Mouse (Mus musculus) T-helper 1 cell (primary cell): Measurements from ENCODE around the gene Hadhb.

Experiments
- in situ Hi-C: fragments of 300-600 bp; cut with MboI, MseI; formaldehyde crosslinking; loops from one replicate; pipeline ENCODE4 v1.15.1; 2025; ENCODE audit warnings: high pct_unique_total_duplicates

The Hadhb gene

DNA sequence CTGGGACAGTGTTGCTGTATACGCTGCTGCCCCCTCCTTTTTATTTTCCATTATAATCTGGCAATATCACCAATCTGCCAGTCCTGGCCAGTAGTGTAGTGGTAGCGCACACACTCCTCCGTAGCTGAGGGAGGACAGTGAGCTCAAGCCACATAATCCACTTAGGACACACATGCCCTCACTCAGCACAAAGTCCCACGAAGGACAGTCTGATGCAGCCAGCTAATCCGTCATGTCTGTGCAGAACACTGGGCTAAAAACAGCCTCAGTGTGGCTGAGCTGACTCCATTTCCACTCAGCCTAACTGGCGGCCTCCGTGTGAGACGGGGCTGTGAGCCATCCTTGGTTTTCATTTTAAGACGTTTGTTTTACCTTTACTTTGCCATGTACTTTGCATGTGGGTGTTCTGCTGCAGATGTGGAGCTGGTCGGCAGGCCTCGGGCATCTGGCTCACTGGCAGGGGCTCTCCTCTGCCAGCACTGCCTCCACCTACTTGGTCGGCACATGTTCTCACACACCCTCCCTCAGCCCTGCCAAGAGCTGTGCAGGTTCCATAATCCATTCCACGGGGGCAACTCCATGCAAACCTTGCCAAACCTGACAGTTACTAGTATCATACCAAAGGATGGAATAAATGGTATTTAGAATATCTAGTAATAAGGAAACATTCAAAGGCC lies 27.0 kb upstream of the Hadhb start:
- in situ Hi-C loops: loop anchor here (10.0 kb wide), 1 partner anchor 693 kb away; the partner anchor contains the start of gene Nom1

DNA sequence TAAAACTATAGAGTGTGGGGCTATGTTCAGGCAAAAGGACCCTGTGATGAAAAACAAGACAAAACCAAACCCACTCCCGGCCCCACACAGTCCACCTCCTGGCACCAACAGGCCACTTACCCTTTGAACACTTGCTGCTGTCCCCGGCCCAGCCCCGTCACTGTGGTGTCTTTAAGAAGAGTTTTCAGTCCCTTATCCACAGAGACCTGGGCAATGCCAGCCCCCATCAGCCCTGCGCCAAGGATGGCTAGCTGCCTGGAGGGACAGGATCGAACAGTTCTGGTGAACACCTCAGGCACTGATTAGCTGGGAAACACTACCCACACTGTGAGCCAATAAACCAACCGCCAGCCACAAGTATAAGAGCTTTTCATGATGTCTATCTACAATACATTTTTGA lies 26.4 kb upstream of the Hadhb start:
- in situ Hi-C loops: loop anchor here (10.0 kb wide), 1 partner anchor 694 kb away; the partner anchor contains the start of gene Nom1

DNA sequence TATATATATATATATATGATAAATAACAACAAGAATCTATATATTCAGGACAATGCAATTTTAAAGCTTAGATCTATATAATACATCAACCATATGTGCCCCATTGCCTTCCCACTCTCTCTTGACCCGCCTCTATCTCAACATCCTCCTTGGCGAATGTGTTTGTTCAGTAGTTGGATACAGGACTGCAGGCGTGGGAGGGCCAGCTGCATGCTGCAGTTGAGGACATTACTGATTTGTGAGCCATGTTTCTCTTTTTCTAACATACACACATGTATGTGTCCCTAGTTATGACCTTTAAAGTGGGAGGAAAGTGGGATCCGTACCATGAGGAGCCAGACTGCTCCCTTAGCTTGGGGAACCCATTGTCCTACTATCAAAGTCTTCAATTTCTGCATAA lies 23.8 kb upstream of the Hadhb start:
- in situ Hi-C loops: no loop called here

- in situ Hi-C loops: no loop called here
Observed at GRCm38 (mm10) chr5:30132173-30132572, 22.9 kb upstream of the Hadhb start.

DNA sequence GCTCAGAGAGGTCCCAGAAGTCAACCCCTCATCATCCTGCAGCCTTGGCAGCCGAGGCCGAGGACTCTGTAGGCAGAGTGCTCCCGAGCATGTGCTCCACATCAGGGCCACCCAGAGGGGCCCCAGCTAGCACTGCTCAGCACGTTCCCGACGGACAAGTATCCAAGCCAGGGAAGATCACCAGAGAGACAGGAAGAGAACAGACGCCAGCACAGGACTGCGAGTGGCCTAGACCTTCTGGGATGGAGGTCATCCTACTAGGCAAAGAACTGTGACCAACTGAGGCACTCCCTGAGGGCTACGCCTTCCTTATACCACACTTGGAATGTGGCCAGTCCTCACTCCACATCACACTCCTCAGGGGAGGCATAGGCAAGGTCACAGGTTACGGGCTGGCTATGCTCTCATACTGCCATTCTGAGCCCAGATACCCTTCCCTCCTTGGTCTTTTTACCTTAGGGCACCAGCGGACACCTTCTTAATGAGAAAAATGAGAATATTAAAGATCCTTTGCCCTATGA lies 19.3 kb upstream of the Hadhb start:
- in situ Hi-C loops: no loop called here

- in situ Hi-C loops: no loop called here
Observed at GRCm38 (mm10) chr5:30137271-30137670, 17.8 kb upstream of the Hadhb start.

DNA sequence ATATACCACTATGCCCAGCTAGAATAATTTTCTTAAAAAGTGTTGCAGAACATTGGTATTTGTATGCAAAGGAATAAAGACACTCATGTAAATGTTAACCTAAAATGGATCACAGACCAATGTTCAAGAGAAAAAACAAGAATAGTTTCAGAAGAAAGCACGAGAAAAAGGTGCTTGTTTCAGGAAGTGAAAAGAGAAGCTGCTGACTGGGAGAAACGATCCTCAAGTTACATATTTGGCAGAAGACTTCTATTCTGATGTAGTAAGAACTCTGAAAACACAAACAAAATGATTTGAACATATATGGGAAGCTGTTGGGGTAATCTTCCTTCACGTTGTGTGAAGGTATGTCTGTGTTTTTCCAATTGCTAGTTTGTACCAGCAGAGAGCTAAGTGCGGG lies 16.9 kb upstream of the Hadhb start:
- in situ Hi-C loops: no loop called here

GRCm38 (mm10) chr5:30146526-30146925 lies 8.5 kb upstream of the Hadhb start:
- in situ Hi-C loops: no loop called here

GRCm38 (mm10) chr5:30148133-30148920 lies 6.7 kb upstream of the Hadhb start:
- in situ Hi-C loops: no loop called here

DNA sequence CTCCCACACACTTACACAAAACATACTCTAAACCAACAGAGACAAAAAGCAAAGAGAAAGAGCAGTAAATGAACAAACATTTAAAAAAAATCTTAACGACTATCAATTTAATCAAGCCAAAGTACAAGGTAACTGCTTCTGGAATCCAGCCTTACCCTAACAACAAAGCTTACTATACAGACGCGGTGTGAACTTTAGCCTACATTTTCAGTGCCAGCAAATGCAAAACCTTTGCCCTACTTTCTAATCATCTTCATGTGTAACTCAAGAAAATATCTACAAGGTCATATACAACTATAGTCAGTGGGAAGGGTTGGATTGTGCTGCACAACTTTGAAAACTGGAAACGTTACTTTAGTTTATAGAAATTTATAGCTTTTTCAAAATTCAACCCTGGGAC lies 3.0 kb upstream of the Hadhb start:
- in situ Hi-C loops: no loop called here

GRCm38 (mm10) chr5:30152413-30152812 lies 2.6 kb upstream of the Hadhb start:
- in situ Hi-C loops: no loop called here

DNA sequence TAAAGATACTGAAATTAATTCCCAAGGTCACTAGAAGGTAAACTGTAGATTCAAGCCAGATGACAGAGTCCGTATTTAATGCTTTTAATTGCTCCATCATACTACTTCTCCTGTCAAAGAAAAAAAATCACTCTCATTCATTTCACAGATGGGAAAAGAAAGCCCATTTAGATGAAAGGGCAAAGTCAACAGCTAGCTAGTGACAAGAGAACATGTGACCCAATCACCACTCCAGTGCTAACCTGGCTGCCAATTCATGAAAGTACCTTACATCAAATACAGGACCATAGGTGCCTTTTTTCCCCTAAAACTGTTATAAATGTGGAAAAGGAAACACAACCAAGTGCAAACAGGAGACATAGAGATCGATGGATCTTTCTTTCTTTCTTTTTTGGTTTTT lies 1.8 kb upstream of the Hadhb start:
- in situ Hi-C loops: no loop called here

DNA sequence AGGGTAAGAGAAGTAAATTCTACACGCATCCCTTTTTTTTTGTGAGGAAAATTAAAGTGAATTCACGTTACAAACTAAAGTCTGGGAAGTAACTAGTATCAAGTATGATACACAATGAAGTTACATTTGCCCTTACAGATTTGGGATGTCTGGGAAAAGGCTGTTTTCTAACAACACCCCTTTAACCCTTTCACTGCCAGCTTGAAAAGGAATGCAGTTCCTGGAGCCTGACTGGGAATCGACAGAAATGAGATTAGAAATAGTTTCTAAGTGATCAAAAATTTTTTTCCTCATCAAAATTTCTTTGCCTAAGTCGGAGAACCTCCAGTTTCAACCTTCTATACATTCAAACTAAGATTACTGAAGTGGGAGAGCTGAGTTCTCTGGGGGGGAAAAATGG lies 1.0 kb upstream of the Hadhb start:
- in situ Hi-C loops: no loop called here

- in situ Hi-C loops: no loop called here
Observed at GRCm38 (mm10) chr5:30155395-30155792, 346 bp downstream of the Hadhb start.

- in situ Hi-C loops: no loop called here
Observed at GRCm38 (mm10) chr5:30155821-30156629, 977 bp downstream of the Hadhb start.

DNA sequence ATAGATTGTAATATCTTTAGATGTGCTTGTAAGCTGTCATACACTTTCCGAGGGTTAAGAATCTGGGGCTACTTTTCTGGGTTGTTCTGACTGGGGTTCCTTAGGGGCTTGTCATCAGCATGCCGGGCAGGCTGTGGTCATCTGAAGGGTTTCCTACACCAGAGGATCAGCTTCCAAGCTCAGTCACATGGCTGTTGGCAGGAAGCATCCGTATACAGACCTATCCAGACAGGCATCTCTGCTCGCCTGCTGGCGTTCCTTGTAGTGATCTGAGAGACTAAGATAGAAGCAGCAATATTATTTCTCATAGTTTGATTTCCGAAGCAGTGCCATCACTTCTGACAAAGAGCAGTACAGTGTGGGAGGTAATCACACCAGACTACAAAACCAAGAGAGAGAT lies 4.6 kb downstream of the Hadhb start:
- in situ Hi-C loops: no loop called here

- in situ Hi-C loops: no loop called here
Observed at GRCm38 (mm10) chr5:30161836-30162235, 6.8 kb downstream of the Hadhb start.

DNA sequence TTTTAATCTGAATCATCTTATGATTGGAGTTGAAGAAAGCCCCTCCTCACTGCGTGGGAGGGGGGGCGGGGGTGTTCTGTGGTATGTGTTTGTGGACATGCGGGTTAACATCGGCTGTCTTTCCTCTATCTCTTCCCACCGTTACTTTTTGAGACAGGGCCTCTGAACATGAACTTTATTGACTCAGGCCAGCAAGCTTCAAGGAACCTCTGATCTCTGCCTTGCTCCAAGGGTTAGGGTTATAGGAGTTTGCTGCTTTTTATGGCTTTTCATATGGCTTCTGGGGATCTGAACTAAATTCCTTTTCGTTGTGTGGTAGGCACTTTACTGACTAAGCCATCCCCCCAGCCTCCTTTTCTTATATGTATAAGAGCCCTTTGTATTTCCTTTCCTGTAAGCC lies 7.3 kb downstream of the Hadhb start:
- in situ Hi-C loops: no loop called here

DNA sequence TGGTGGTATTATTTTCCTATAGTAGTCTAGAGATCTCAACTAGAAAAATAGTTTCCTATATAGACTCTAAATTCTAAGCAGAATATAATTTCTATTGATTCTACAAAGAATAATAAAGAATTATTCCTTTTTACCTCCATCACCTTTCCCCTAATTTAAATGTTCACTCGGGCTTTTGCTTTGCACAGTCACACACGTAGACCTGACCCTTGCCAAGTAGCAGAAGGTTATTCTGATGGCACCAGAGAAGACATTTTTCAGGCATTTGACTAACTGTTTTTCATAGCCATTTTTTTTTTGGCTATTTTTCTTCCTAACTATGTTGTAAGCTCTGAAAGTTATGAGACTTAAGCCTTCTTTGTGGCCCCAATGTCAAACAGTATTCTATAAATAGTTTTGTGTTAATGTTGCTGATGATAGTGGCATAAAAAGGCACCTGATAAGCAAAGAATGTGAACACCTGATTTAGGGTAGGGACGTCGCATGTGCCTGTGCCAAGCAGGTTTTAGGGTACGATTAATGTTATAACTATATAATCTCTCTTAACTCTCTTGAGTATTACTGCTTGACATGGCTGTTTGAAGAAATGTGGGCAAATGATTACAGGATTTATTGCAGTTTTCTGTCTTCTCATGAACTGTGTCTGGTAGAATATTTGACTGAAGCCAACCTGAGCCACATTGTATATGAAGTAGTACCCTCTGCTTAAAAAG lies 10.3 kb downstream of the Hadhb start:
- in situ Hi-C loops: no loop called here

DNA sequence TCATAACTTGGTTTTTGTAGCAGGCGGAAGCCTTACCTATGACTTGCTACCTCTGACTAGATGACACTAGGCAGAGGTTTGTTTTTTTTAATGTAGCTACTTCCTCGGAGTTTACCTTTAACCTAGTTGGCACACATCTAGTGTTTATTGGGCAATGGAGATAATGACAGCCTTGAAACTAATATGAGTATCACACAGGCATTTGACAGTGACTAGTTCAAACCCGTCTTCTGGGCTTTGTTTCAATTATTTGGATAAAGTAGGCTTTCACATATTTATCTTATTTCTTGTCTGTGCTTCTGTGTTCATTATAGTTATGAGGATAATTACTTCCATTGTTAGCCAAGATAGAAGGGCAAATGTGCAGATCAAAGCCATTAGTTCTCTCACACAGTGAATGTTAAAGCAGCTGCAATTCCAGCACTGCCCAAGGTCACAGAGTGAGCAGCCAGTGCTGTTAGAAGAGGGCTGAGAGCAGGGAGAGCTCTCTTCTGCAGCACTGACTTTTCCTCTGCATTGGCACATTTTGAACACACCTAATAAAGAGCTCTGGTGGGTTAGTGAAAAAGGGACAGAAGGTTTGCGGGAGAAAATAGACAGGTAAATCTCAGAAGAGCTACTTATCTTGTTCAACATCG lies 15.4 kb downstream of the Hadhb start:
- in situ Hi-C loops: no loop called here

- in situ Hi-C loops: no loop called here
Observed at GRCm38 (mm10) chr5:30172115-30172514, 17.1 kb downstream of the Hadhb start.
